In genomic region chr13:60529381-60530069, GRCm38 (mm10) we compare ENCODE assay signal across 9 mouse cellular contexts.
DNase-seq lines count a peak whose midpoint lies in the region; ATAC-seq and TF ChIP-seq lines count a peak whose summit lies in the region.
"Had no signal": no experiment of that assay in that cellular context is flagged by ENCODE, and none has a peak within 500 bp of the region (broad histone marks: within the 10 kb centered on the region; RNA-seq: fewer than 3 reads in every experiment).

No protein-coding gene starts in this region.

- H3K4me3 ChIP-seq in forebrain, embryonic 12.5 days (replicated peaks): no peak overlapping the region
- H3K4me3 ChIP-seq in midbrain, embryonic 13.5 days (replicated peaks): no peak overlapping the region
- no peak overlapping the region for H3K4me3 ChIP-seq in intestine, postnatal 0 days (ENCODE audit: low read depth, low read length)
- no peak overlapping the region for H3K4me3 ChIP-seq in heart, embryonic 12.5 days
- H3K4me3 ChIP-seq: liver, embryonic 15.5 days had no signal

- H3K36me3 ChIP-seq in forebrain, embryonic 12.5 days (replicated peaks): no peaks in the 10 kb centered on the region
- no peaks in the 10 kb centered on the region for H3K36me3 ChIP-seq in midbrain, embryonic 13.5 days
- H3K36me3 ChIP-seq in intestine, postnatal 0 days (ENCODE audit: control insufficient read depth, insufficient read depth): no peaks in the 10 kb centered on the region
- no peaks in the 10 kb centered on the region for H3K36me3 ChIP-seq in heart, embryonic 12.5 days
- H3K36me3 ChIP-seq: liver, embryonic 15.5 days had no signal

- DNase-seq in brain, embryonic 18.5 days (ENCODE audit: low read depth, low spot score): peak; percentile 58
- DNase-seq in kidney, adult 8-10 months: peak; percentile 51 to 87
- no peak for DNase-seq in thymus, adult 18-20 months
- DNase-seq in left cerebral cortex, postnatal 10 days (ENCODE audit: extremely low spot score in 1 of 2, low spot score in 2 of 2): no peak

- no peak for TF ChIP-seq CTCF in intestine, postnatal 0 days (IDR thresholded peaks at IDR 0.05; ENCODE audit: low read depth)

- ATAC-seq in forebrain, embryonic 12.5 days (ENCODE audit: low FRiP score): peak; percentile 92
- ATAC-seq in midbrain, embryonic 13.5 days: peak; percentile 87
- no peak for ATAC-seq in intestine, postnatal 0 days
- no peak for ATAC-seq in heart, embryonic 12.5 days (ENCODE audit: insufficient number of reproducible peaks, low FRiP score)

- H3K4me2 ChIP-seq in forebrain, embryonic 12.5 days: no peak overlapping the region
- no peak overlapping the region for H3K4me2 ChIP-seq in midbrain, embryonic 13.5 days (replicated peaks)
- no peak overlapping the region for H3K4me2 ChIP-seq in intestine, postnatal 0 days (replicated peaks; ENCODE audit: low read depth)
- H3K4me2 ChIP-seq in heart, embryonic 12.5 days: no peak overlapping the region
- H3K4me2 ChIP-seq: liver, embryonic 15.5 days had no signal

- H3K4me1 ChIP-seq in forebrain, embryonic 12.5 days: peaks cover 37% of the 10 kb centered on the region
- peaks cover 27% of the 10 kb centered on the region for H3K4me1 ChIP-seq in midbrain, embryonic 13.5 days (replicated peaks)
- H3K4me1 ChIP-seq in intestine, postnatal 0 days (replicated peaks; ENCODE audit: control insufficient read depth, insufficient read depth, low read length): no peaks in the 10 kb centered on the region
- peaks cover 5% of the 10 kb centered on the region; the same call in 1 of the 2 replicates for H3K4me1 ChIP-seq in heart, embryonic 12.5 days (replicated peaks)

- no peaks in the 10 kb centered on the region for H3K27me3 ChIP-seq in forebrain, embryonic 12.5 days
- no peaks in the 10 kb centered on the region for H3K27me3 ChIP-seq in midbrain, embryonic 13.5 days
- no peaks in the 10 kb centered on the region for H3K27me3 ChIP-seq in intestine, postnatal 0 days (replicated peaks; ENCODE audit: control insufficient read depth, insufficient read depth, low read length)
- H3K27me3 ChIP-seq in heart, embryonic 12.5 days (replicated peaks): no peaks in the 10 kb centered on the region

- intact Hi-C loops in left cerebral cortex, postnatal 10 days (cut with DNase I): no loop called here

- peak overlapping the region; percentile 83 for H3K27ac ChIP-seq in forebrain, embryonic 12.5 days
- peak overlapping the region; percentile 44; the same call in 1 of the 2 replicates for H3K27ac ChIP-seq in midbrain, embryonic 13.5 days
- H3K27ac ChIP-seq in intestine, postnatal 0 days (ENCODE audit: low read depth, low read length): no peak overlapping the region
- H3K27ac ChIP-seq in heart, embryonic 12.5 days (ENCODE audit: poor library complexity, severe bottlenecking): no peak overlapping the region
- H3K27ac ChIP-seq: liver, embryonic 15.5 days had no signal

- no peak overlapping the region for H3K9ac ChIP-seq in forebrain, embryonic 12.5 days
- H3K9ac ChIP-seq in midbrain, embryonic 13.5 days (replicated peaks): no peak overlapping the region
- no peak overlapping the region for H3K9ac ChIP-seq in intestine, postnatal 0 days (ENCODE audit: low read depth, low read length)
- no peak overlapping the region for H3K9ac ChIP-seq in heart, embryonic 12.5 days
- H3K9ac ChIP-seq: liver, embryonic 15.5 days had no signal

- H3K9me3 ChIP-seq in forebrain, embryonic 12.5 days: no peaks in the 10 kb centered on the region
- H3K9me3 ChIP-seq in midbrain, embryonic 13.5 days: no peaks in the 10 kb centered on the region
- no peaks in the 10 kb centered on the region for H3K9me3 ChIP-seq in intestine, postnatal 0 days (ENCODE audit: control insufficient read depth)
- no peaks in the 10 kb centered on the region for H3K9me3 ChIP-seq in heart, embryonic 12.5 days (replicated peaks)
- H3K9me3 ChIP-seq: liver, embryonic 15.5 days had no signal

- 5% methylated on average over 6 of the region's 6 CpGs for WGBS in forebrain, embryonic 12.5 days
- 11% methylated on average over 6 of the region's 6 CpGs for WGBS in midbrain, embryonic 13.5 days
- WGBS in intestine, postnatal 0 days: 30% methylated on average over 6 of the region's 6 CpGs
- WGBS in heart, embryonic 12.5 days: 47% methylated on average over 6 of the region's 6 CpGs

Comparison
In these comparisons a context has a peak if more than half of its experiments do, and no peak if none do; other contexts are left out.
1. DNase-seq: peak in brain, embryonic 18.5 days (single experiment) and kidney, adult 8-10 months (2 of 2); none in thymus, adult 18-20 months (0 of 2) and left cerebral cortex, postnatal 10 days (0 of 2).
2. ATAC-seq: peak in forebrain, embryonic 12.5 days (single experiment) and midbrain, embryonic 13.5 days (single experiment); none in intestine, postnatal 0 days (single experiment) and heart, embryonic 12.5 days (single experiment).
3. H3K27ac ChIP-seq: peak in forebrain, embryonic 12.5 days (single experiment) and midbrain, embryonic 13.5 days (single experiment); none in intestine, postnatal 0 days (single experiment) and heart, embryonic 12.5 days (single experiment).